Mouse (Mus musculus) neural tube, embryonic 14.5 days (tissue): ENCODE measurements at regions not wholly inside any gene's neighbourhood (a gene's known extent, or its start where the extent isn't known, plus 50 kb on each side); places are given as distances from the start of the nearest gene placed in this dataset.
"Not testable (repeated sequence)": the region's sequence is repeated elsewhere in the genome, so short reads cannot be mapped to it uniquely, and the experiment has no call there.

ENCODE experiments used
- ATAC-seq: fragments of 200-750 bp; cut with Nextera tagmentation; 2 replicates; pipeline ENCODE4 v1.8.0; 2017; ENCODE audit warnings: low read depth, mild to moderate bottlenecking, moderate TSS enrichment, moderate library complexity
- H3K27ac ChIP-seq: fragments of 300-500 bp; sonication (generic); 2 replicates; pipeline ENCODE4 v1.5.1; 2014; ENCODE audit warnings: low read depth, mild to moderate bottlenecking, control low read depth, low read length, moderate library complexity, mixed read lengths
- H3K27me3 ChIP-seq: fragments of 300-500 bp; sonication (generic); 2 replicates; pipeline ENCODE4 v1.6.1; 2014; ENCODE audit warnings: low read length; ENCODE audit not compliant: control insufficient read depth, insufficient read depth
- H3K36me3 ChIP-seq: fragments of 300-500 bp; sonication (generic); 2 replicates; pipeline ENCODE4 v1.6.1; 2014; ENCODE audit warnings: low read length, mixed read lengths; ENCODE audit not compliant: control insufficient read depth, insufficient read depth
- H3K4me1 ChIP-seq: fragments of 300-500 bp; sonication (generic); 2 replicates; pipeline ENCODE4 v1.6.1; 2014; ENCODE audit warnings: low read length; ENCODE audit not compliant: control insufficient read depth, insufficient read depth
- H3K4me2 ChIP-seq: fragments of 300-500 bp; sonication (generic); 2 replicates; pipeline ENCODE4 v1.6.1; 2014; ENCODE audit warnings: mild to moderate bottlenecking, low read depth, low read length, control low read depth
- H3K4me3 ChIP-seq: fragments of 300-500 bp; sonication (generic); 2 replicates; pipeline ENCODE4 v1.5.1; 2014; ENCODE audit warnings: low read depth, low read length, control low read depth, mixed read lengths
- H3K9ac ChIP-seq: fragments of 300-500 bp; sonication (generic); replicated peaks from 2 replicates; pipeline ENCODE4 v1.6.1; 2014; ENCODE audit warnings: low read depth, mild to moderate bottlenecking, control low read depth, low read length, mixed read lengths
- H3K9me3 ChIP-seq: fragments of 300-500 bp; sonication (generic); 2 replicates; pipeline ENCODE4 v1.6.1; 2016; ENCODE audit warnings: low read length; ENCODE audit not compliant: control insufficient read depth
- whole genome bisulfite sequencing: fragments of 180-500 bp; shearing (Covaris S2); extraction: QIAGEN DNeasy Blood & Tissue Kit; methylation state at CpG from one replicate; pipeline ENCODE4 v1.1.7; 2014; 5-methylcytosine and 5-hydroxymethylcytosine counted together

DNA sequence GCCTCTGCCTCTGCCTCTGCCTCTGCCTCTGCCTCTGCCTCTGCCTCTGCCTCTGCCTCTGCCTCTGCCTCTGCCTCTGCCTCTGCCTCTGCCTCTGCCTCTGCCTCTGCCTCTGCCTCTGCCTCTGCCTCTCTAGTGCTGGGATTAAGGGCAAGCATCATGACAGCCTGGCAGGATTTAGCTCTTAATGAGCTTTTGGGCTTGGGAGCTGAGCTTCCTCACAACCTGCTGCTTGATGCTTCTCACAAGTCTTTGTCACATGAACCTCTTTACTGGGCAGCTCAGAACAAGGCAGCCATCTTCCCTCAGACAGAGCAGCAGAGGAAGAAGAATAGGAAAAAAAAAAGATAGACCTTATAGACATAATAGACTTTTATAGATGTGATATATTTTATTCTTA lies 152.6 kb downstream of the Gm5426 start:
- not testable (repeated sequence) for H3K9me3 ChIP-seq, H3K4me2 ChIP-seq, H3K4me3 ChIP-seq, H3K27me3 ChIP-seq, ATAC-seq, H3K9ac ChIP-seq, H3K36me3 ChIP-seq, H3K4me1 ChIP-seq, H3K27ac ChIP-seq

DNA sequence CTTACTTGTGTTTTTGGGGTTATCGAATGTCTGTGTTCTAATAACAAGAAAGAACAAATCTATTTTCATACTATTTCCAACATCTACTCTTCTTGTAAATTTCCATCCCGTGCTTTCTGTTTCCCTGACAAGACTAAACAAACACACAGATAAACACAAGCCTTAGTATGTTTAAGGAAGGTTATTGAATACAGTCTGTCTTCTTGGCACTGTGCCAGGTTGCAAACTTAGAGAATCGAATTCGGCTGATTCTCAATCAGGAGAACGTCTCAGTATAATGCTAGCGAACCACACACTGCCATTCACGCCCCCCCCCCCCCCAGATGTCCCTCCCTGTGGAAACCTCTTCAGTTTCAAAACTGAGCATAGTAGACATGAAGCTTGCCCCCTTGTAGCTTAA lies 157.2 kb downstream of the Gm5426 start:
- WGBS = 45% methylated on average over 7 of the region's 7 CpGs
- Histone ChIP-seq H3K4me3 (no peak overlapping the region), H3K4me2 (no peak overlapping the region), H3K9ac (no peak overlapping the region), H3K4me1 (no peaks in the 10 kb centered on the region), H3K27ac (no peak overlapping the region), H3K36me3 (no peaks in the 10 kb centered on the region), H3K27me3 (no peaks in the 10 kb centered on the region), H3K9me3 (no peaks in the 10 kb centered on the region)
- peak; percentile 65; the same call in 1 of the 2 replicates for ATAC-seq

DNA sequence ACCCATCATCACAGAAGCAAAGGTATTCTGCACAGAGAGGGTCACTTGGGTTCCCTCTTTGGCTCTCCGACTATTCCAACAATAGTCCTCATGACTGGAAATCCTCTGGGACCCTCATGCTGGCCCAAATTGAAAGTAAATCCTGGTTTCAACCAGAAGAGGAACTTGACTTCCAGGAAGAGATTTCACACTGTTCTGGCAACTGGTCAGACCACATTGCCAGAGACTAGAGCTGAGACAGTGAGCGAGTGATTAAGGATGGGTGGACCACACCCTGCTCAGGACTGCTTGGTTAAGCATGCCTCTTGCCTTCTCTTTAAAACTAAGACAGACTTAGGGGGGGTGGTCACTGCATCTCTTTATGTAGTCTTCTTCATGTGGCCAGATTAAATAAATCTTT lies 158.3 kb downstream of the Gm5426 start:
- no peak overlapping the region for H3K4me2 ChIP-seq
- 84% methylated on average over 2 of the region's 2 CpGs for WGBS

DNA sequence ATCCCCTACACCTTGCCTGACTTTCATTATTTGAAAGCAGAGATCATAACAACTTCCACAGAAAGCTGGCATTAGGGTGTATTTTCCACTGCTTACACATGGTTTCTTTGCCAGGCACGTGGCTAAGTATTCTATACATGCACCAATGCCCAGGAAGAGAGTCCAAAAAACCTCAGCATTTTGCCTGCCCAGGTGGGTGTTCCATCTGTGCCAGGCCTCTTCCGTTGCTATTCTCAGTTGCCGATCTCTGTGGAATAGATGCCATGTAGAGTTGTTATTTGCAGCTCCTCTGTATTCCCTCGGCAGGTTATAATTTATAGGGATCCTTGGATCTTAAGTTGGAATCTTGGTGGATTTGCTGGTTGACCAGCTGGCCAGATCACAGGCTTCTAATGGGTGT lies 161.3 kb downstream of the Gm5426 start:
- H3K27ac ChIP-seq = no peak overlapping the region
- no peaks in the 10 kb centered on the region for H3K4me1 ChIP-seq
- H3K36me3 ChIP-seq = no peaks in the 10 kb centered on the region
- H3K9ac ChIP-seq = no peak overlapping the region
- H3K4me2 ChIP-seq = no peak overlapping the region
- 83% methylated on average over 4 of the region's 4 CpGs for WGBS
- H3K9me3 ChIP-seq = no peaks in the 10 kb centered on the region
- no peak overlapping the region for H3K4me3 ChIP-seq
- ATAC-seq = no peak
- no peaks in the 10 kb centered on the region for H3K27me3 ChIP-seq

More for the DNA sequence above, 158.3 kb downstream of the Gm5426 start:
- H3K9ac ChIP-seq = no peak overlapping the region
- H3K4me3 ChIP-seq = no peak overlapping the region
- no peaks in the 10 kb centered on the region for H3K9me3 ChIP-seq
- ATAC-seq = no peak
- H3K4me1 ChIP-seq = no peaks in the 10 kb centered on the region
- H3K27ac ChIP-seq = no peak overlapping the region
- no peaks in the 10 kb centered on the region for H3K36me3 ChIP-seq
- H3K27me3 ChIP-seq = no peaks in the 10 kb centered on the region

DNA sequence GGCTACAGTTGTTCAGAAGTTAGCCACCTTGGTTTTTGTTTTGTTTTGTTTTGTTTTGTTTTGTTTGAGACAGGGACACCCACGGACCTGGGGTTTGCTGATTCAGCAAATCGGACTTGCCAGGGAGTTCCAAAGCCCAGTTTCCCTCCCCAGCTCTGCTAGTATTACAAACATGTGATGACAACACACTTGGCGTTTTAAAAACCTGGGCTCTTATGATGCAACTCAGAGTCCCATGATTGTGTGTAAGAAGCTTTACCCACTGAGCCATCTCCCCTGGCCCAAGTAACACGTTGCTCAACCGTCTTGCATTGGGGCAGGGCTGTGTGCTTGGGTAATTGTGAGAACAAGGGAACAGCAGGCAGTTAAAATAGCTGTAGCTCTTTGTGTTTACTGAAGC lies 162.2 kb downstream of the Gm5426 start:
- no peaks in the 10 kb centered on the region for H3K27me3 ChIP-seq
- no peaks in the 10 kb centered on the region for H3K9me3 ChIP-seq
- no peak overlapping the region for H3K4me2 ChIP-seq
- no peak overlapping the region for H3K27ac ChIP-seq
- no peak overlapping the region for H3K9ac ChIP-seq
- ATAC-seq = no peak
- H3K36me3 ChIP-seq = no peaks in the 10 kb centered on the region
- no peaks in the 10 kb centered on the region for H3K4me1 ChIP-seq
- 70% methylated on average over 5 of the region's 5 CpGs for WGBS
- H3K4me3 ChIP-seq = no peak overlapping the region

DNA sequence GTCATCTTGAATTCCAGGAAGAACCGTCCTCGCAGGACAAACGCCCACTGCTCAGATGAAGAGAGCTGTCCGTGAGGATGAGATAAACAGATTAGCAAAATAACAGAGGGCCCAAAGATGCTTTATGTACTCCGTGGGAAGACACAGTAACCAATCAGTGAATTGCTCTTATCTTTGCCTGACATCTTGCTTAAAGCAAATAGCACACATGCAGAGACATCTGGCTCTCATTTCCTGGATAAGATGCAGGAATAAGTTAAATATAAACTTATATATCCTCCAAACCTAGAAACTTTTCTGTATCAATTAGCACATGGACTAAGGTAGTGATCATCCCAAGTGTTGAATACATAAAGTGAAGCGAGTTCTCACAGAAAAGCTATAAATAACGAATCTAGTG lies 169.3 kb downstream of the Gm5426 start:
- Histone ChIP-seq H3K4me2 (no peak overlapping the region), H3K4me1 (no peaks in the 10 kb centered on the region), H3K36me3 (no peaks in the 10 kb centered on the region), H3K9ac (no peak overlapping the region), H3K27ac (no peak overlapping the region), H3K4me3 (no peak overlapping the region), H3K27me3 (no peaks in the 10 kb centered on the region), H3K9me3 (no peaks in the 10 kb centered on the region)
- no peak for ATAC-seq
- WGBS = 84% methylated on average over 7 of the region's 7 CpGs

DNA sequence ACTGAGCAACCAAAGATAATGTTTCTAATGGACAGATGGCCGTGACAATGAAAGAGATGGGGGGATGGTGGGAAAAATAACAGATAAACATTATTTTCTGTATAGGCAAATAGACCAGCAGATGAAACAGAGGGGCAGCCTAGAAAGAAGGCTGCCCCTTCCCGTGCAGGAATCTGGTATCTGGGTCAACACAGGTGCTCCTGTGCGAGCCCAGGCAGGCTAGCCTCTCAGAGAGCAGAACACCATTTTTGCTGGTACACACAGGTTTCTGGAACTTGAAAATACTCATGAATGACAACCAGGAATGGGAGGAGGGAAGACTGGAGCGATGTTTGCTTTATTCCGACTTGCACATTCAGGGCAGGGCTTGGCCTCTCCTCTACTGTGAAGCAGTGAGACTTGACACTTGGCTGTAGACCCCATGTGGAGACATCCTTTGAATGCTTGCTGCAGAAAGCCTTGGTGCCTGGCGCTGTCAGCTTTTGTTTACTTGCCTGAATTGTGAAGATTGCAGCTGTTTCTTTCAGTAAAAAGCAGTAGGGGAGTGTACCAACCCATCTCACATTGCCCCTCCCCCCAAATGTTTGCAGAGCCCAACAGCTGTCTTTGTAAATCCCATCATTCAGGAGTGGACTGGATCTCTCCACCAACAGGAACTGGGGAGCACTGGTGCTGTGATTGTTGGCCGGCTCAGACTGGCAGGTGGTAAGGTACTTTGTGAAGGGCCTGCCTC lies 172.5 kb downstream of the Gm5426 start:
- Histone ChIP-seq H3K27ac (no peak overlapping the region), H3K9me3 (no peaks in the 10 kb centered on the region), H3K9ac (no peak overlapping the region), H3K4me1 (no peaks in the 10 kb centered on the region), H3K4me3 (no peak overlapping the region), H3K27me3 (no peaks in the 10 kb centered on the region), H3K36me3 (no peaks in the 10 kb centered on the region), H3K4me2 (no peak overlapping the region)
- peak; percentile 70 for ATAC-seq
- WGBS = 5% methylated on average over 7 of the region's 7 CpGs

DNA sequence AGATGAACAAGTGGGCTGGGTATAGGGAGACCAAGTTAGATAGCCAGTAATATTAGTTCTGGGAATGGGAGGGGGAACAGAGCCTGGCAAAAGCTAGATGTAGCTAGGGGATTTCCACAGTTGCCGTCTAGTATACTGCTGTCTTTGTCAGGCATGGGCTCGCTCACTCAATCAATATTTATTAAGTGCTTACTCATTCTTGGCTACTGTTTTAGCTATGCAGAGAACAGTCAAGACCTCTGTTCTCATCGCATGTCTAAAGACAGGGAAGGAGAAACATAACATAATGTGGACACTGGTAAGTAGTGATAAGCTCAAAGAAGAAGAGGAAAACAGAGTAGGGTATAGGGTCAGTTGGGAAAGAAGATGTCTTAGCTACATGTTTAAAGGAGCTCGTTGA lies 173.4 kb downstream of the Gm5426 start:
- no peak for ATAC-seq
- Histone ChIP-seq H3K9ac (no peak overlapping the region), H3K4me2 (no peak overlapping the region), H3K27ac (no peak overlapping the region), H3K9me3 (no peaks in the 10 kb centered on the region), H3K36me3 (no peaks in the 10 kb centered on the region), H3K27me3 (no peaks in the 10 kb centered on the region), H3K4me3 (no peak overlapping the region), H3K4me1 (no peaks in the 10 kb centered on the region)
- 60% methylated on average over 4 of the region's 4 CpGs for WGBS

DNA sequence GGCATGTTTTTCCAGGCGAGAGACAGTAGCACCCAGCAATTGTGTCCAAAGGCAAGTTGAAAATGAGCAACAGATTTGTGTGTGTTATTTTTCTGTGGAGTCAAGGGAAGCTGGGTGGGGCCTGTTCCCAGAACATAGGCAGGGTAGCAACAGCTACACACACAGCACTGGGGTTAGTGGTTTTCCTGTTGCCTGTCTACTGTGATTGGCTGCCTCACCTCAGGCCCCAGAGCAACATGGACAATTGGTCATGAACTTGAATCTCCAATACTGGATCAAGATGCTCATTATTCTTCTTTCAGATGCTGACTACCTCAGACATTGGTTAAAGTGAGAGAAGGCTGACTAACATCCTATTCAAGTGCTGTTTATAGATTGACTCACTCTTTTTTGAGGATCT lies 188.9 kb downstream of the Gm5426 start:
- Histone ChIP-seq H3K27ac (no peak overlapping the region), H3K36me3 (no peaks in the 10 kb centered on the region), H3K27me3 (no peaks in the 10 kb centered on the region), H3K4me3 (no peak overlapping the region), H3K9me3 (no peaks in the 10 kb centered on the region), H3K9ac (no peak overlapping the region), H3K4me1 (no peaks in the 10 kb centered on the region), H3K4me2 (no peak overlapping the region)
- no peak for ATAC-seq
- 96% methylated on average over 1 of the region's 1 CpGs for WGBS
